Mouse (Mus musculus) hindbrain, postnatal 0 days (tissue): ENCODE measurements around the gene Unc13b. TPM values are rescaled to one million over a fixed set of nuclear protein-coding genes. Genes with fewer than 3 reads are reported as not detected.

ENCODE experiments used
- ATAC-seq: fragments of 200-750 bp; cut with Nextera tagmentation; 2 replicates; pipeline ENCODE4 v1.8.0; 2017; ENCODE audit warnings: mild to moderate bottlenecking, moderate TSS enrichment, moderate library complexity
- DNase-seq: peaks from one replicate; pipeline ENCODE4 v3.0.0-alpha.2; 2015; ENCODE audit warnings: low spot score
- H3K27ac ChIP-seq: fragments of 300-500 bp; sonication (generic); 2 replicates; pipeline ENCODE4 v1.5.1; 2014; ENCODE audit warnings: mild to moderate bottlenecking
- H3K27me3 ChIP-seq: fragments of 300-500 bp; sonication (generic); 2 replicates; pipeline ENCODE4 v1.6.1; 2014; ENCODE audit warnings: low read length, mixed read lengths; ENCODE audit not compliant: insufficient read depth
- H3K36me3 ChIP-seq: fragments of 300-500 bp; sonication (generic); 2 replicates; pipeline ENCODE4 v1.6.1; 2014; ENCODE audit warnings: low read length, mixed read lengths; ENCODE audit not compliant: insufficient read depth
- H3K4me1 ChIP-seq: fragments of 300-500 bp; sonication (generic); 2 replicates; pipeline ENCODE4 v1.6.1; 2014; ENCODE audit warnings: antibody characterized with exemption, low read length, mixed read lengths; ENCODE audit not compliant: insufficient read depth
- H3K4me2 ChIP-seq: fragments of 300-500 bp; sonication (generic); 2 replicates; pipeline ENCODE4 v1.6.1; 2014; ENCODE audit warnings: low read depth, mild to moderate bottlenecking, low read length, moderate library complexity, mixed read lengths
- H3K4me3 ChIP-seq: fragments of 300-500 bp; sonication (generic); 2 replicates; pipeline ENCODE4 v1.5.1; 2014; ENCODE audit warnings: low read length
- H3K9ac ChIP-seq: fragments of 300-500 bp; sonication (generic); replicated peaks from 2 replicates; pipeline ENCODE4 v1.6.1; 2014; ENCODE audit warnings: mild to moderate bottlenecking, low read length, moderate library complexity, mixed read lengths
- H3K9me3 ChIP-seq: fragments of 300-500 bp; sonication (generic); 2 replicates; pipeline ENCODE4 v1.6.1; 2016; ENCODE audit warnings: low read length, mixed read lengths
- CTCF ChIP-seq: IDR thresholded peaks from 2 replicates; pipeline ENCODE4 v1.5.1; 2016; ENCODE audit warnings: antibody characterized with exemption, control low read depth, low read depth
- WGBS: fragments of 180-500 bp; shearing (Covaris S2); extraction: QIAGEN DNeasy Blood & Tissue Kit; methylation state at CpG from one replicate; pipeline ENCODE4 v1.1.7; 2014; 5-methylcytosine and 5-hydroxymethylcytosine counted together
- polyA plus RNA-seq: library from polyadenylated mRNA; unstranded; fragments of >200 nt; fragmentation: Nextera tagmentation; extraction: Ambion mirVana; gene quantifications from 2 replicates; pipeline ENCODE4 v1.2.1, GENCODE M21; 2015
- total RNA-seq: library from RNA; depleted of rRNA; stranded (reverse); fragments of >200 nt; gene quantifications from 2 replicates; pipeline ENCODE4 v1.2.3, GENCODE M21; 2014

The Unc13b gene
- total and polyA plus RNA-seq, 2 experiments from 2014 or later, result 6.6 to 40.4 TPM

GRCm38 (mm10) chr4:43030780-43031230 lies 27.9 kb upstream of the Unc13b start:
- no peaks in the 10 kb centered on the region for H3K27me3 ChIP-seq
- H3K9ac ChIP-seq, result peak overlapping the region; percentile 78
- H3K4me2 ChIP-seq, result peak overlapping the region; percentile 68
- no peaks in the 10 kb centered on the region for H3K9me3 ChIP-seq
- peak overlapping the region; percentile 73 for H3K4me3 ChIP-seq
- DNase-seq, result peak; percentile 35
- WGBS, result under 1% methylated on average over 28 of the region's 28 CpGs
- H3K27ac ChIP-seq, result peak overlapping the region; percentile 84
- H3K36me3 ChIP-seq, result peaks cover 41% of the 10 kb centered on the region
- peak; percentile 57 for ATAC-seq
- no peaks in the 10 kb centered on the region for H3K4me1 ChIP-seq
- TF ChIP-seq CTCF, result no peak

GRCm38 (mm10) chr4:43031237-43031995 lies 27.3 kb upstream of the Unc13b start, which contains the start of gene Stoml2:
Gene Stoml2, minus strand, starts transcription at chr4:43031710.
- Histone ChIP-seq H3K36me3 (peaks cover 46% of the 10 kb centered on the region), H3K27ac (peak within 1 kb of the TSS; percentile 84), H3K4me1 (no peaks in the 10 kb centered on the region), H3K27me3 (no peaks in the 10 kb centered on the region), H3K4me2 (peak within 1 kb of the TSS; percentile 68), H3K4me3 (peak within 1 kb of the TSS; percentile 73), H3K9me3 (no peaks in the 10 kb centered on the region), H3K9ac (peak within 1 kb of the TSS; percentile 78)
- DNase-seq, result peak; percentile 98
- WGBS, result under 1% methylated on average over 38 of the region's 38 CpGs
- peak; percentile 56 for TF ChIP-seq CTCF
- ATAC-seq, result peak; percentile 97

GRCm38 (mm10) chr4:43032501-43032900 lies 26.3 kb upstream of the Unc13b start:
- DNase-seq, result no peak
- WGBS, result 95% methylated on average over 1 of the region's 1 CpGs
- no peak for ATAC-seq
- Histone ChIP-seq H3K27ac (peak overlapping the region; percentile 84), H3K27me3 (no peaks in the 10 kb centered on the region), H3K4me2 (no peak overlapping the region), H3K9me3 (no peaks in the 10 kb centered on the region), H3K36me3 (peaks cover 44% of the 10 kb centered on the region), H3K9ac (no peak overlapping the region), H3K4me1 (no peaks in the 10 kb centered on the region), H3K4me3 (no peak overlapping the region)
- TF ChIP-seq CTCF, result no peak

GRCm38 (mm10) chr4:43033481-43033880 lies 25.3 kb upstream of the Unc13b start:
- Histone ChIP-seq H3K27me3 (no peaks in the 10 kb centered on the region), H3K27ac (no peak overlapping the region), H3K4me1 (no peaks in the 10 kb centered on the region), H3K4me3 (no peak overlapping the region), H3K36me3 (peaks cover 36% of the 10 kb centered on the region), H3K9me3 (no peaks in the 10 kb centered on the region), H3K9ac (no peak overlapping the region), H3K4me2 (no peak overlapping the region)
- WGBS, result 83% methylated on average over 14 of the region's 14 CpGs
- no peak for TF ChIP-seq CTCF
- no peak for ATAC-seq
- no peak for DNase-seq

GRCm38 (mm10) chr4:43035851-43036250 lies 22.9 kb upstream of the Unc13b start:
- DNase-seq, result no peak
- Histone ChIP-seq H3K4me1 (peaks cover 4% of the 10 kb centered on the region; the same call in 1 of the 2 replicates), H3K36me3 (peaks cover 27% of the 10 kb centered on the region), H3K4me3 (no peak overlapping the region), H3K27ac (no peak overlapping the region), H3K4me2 (no peak overlapping the region), H3K27me3 (no peaks in the 10 kb centered on the region), H3K9ac (no peak overlapping the region), H3K9me3 (no peaks in the 10 kb centered on the region)
- no peak for ATAC-seq
- no peak for TF ChIP-seq CTCF
- 76% methylated on average over 6 of the region's 6 CpGs for WGBS

GRCm38 (mm10) chr4:43036356-43036755 lies 22.4 kb upstream of the Unc13b start:
- peaks cover 4% of the 10 kb centered on the region; the same call in 1 of the 2 replicates for H3K4me1 ChIP-seq

More at GRCm38 (mm10) chr4:43036356-43036755, 22.4 kb upstream of the Unc13b start:
- Histone ChIP-seq H3K36me3 (peaks cover 27% of the 10 kb centered on the region), H3K4me3 (no peak overlapping the region), H3K27me3 (no peaks in the 10 kb centered on the region), H3K9me3 (no peaks in the 10 kb centered on the region), H3K9ac (no peak overlapping the region), H3K27ac (no peak overlapping the region), H3K4me2 (no peak overlapping the region)
- DNase-seq, result no peak
- ATAC-seq, result no peak
- TF ChIP-seq CTCF, result no peak
- WGBS, result 84% methylated on average over 10 of the region's 10 CpGs
